Mouse (Mus musculus) neural tube, embryonic 12.5 days (tissue): ENCODE results near the gene Adamts2. TPM values are rescaled to one million over a fixed set of nuclear protein-coding genes. Genes with fewer than 3 reads are reported as not detected.

Experiments used
- ATAC-seq: fragments of 200-750 bp; cut with Nextera tagmentation; 2 replicates; pipeline ENCODE4 v1.8.0; 2017; ENCODE audit warnings: low read depth, mild to moderate bottlenecking, moderate TSS enrichment, moderate library complexity; ENCODE audit not compliant: low FRiP score
- H3K27ac ChIP-seq: fragments of 300-500 bp; sonication (generic); 2 replicates; pipeline ENCODE4 v1.5.1; 2016
- H3K27me3 ChIP-seq: fragments of 300-500 bp; sonication (generic); replicated peaks from 2 replicates; pipeline ENCODE4 v1.6.1; 2016; ENCODE audit warnings: mild to moderate bottlenecking
- H3K36me3 ChIP-seq: fragments of 300-500 bp; sonication (generic); 2 replicates; pipeline ENCODE4 v1.6.1; 2016; ENCODE audit warnings: mild to moderate bottlenecking
- H3K4me1 ChIP-seq: fragments of 300-500 bp; sonication (generic); 2 replicates; pipeline ENCODE4 v1.6.1; 2016
- H3K4me2 ChIP-seq: fragments of 300-500 bp; sonication (generic); replicated peaks from 2 replicates; pipeline ENCODE4 v1.6.1; 2016; ENCODE audit warnings: mild to moderate bottlenecking
- H3K4me3 ChIP-seq: fragments of 300-500 bp; sonication (generic); 2 replicates; pipeline ENCODE4 v1.5.1; 2016
- H3K9ac ChIP-seq: fragments of 300-500 bp; sonication (generic); 2 replicates; pipeline ENCODE4 v1.6.1; 2016; ENCODE audit warnings: mild to moderate bottlenecking
- H3K9me3 ChIP-seq: fragments of 300-500 bp; sonication (generic); 2 replicates; pipeline ENCODE4 v1.6.1; 2016; ENCODE audit warnings: mild to moderate bottlenecking
- WGBS: fragments of 180-500 bp; shearing (Covaris S2); methylation state at CpG from one replicate; pipeline ENCODE4 v1.1.7; 2016; 5-methylcytosine and 5-hydroxymethylcytosine counted together
- polyA plus RNA-seq: library from polyadenylated mRNA; unstranded; fragments of >200 nt; fragmentation: Nextera tagmentation; extraction: Ambion mirVana; gene quantifications from 2 replicates; pipeline ENCODE4 v1.2.1, GENCODE M21; 2016

Gene Adamts2
- polyA plus RNA-seq, 1 experiment from 2014 or later, result 3.3 TPM

DNA sequence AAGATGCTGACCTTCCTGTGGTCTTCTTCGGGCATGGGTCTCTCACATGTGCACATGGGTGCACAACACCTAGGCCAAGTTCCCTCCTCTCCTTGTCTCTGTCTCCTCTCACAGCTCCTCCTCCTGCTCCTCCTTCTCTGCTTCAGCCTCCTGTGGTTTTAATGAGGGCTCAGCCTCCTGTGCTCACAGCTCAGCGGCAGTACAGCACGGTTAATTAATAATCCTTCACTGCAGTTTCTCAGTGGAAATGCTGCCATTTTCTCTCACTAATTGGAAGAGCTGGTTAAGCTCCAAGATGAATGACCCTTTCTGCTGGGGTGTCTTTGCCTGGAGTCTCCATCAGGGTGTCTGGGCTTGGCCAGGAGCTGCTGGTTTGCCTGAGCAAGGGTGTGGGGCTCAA, 27.0 kb downstream of the Adamts2 start:
- 0 out of 2 replicates have a peak, but pooled peaks cover 4% of the 10 kb centered on the region for H3K27me3 ChIP-seq
- H3K4me1 ChIP-seq, result no peaks in the 10 kb centered on the region
- no peak overlapping the region for H3K27ac ChIP-seq
- H3K4me2 ChIP-seq, result no peak overlapping the region
- H3K9ac ChIP-seq, result no peak overlapping the region
- no peaks in the 10 kb centered on the region for H3K36me3 ChIP-seq
- no peak for ATAC-seq
- WGBS, result 37% methylated on average over 3 of the region's 3 CpGs
- H3K4me3 ChIP-seq, result no peak overlapping the region
- H3K9me3 ChIP-seq, result no peaks in the 10 kb centered on the region

- Histone ChIP-seq H3K36me3 (no peaks in the 10 kb centered on the region), H3K4me2 (no peak overlapping the region)
- ATAC-seq, result no peak
Observed at GRCm38 (mm10) chr11:50630462-50630861, 28.6 kb downstream of the Adamts2 start.

GRCm38 (mm10) chr11:50632270-50632669, 30.4 kb downstream of the Adamts2 start:
- 51% methylated on average over 4 of the region's 4 CpGs for WGBS
- Histone ChIP-seq H3K9me3 (no peaks in the 10 kb centered on the region), H3K9ac (no peak overlapping the region), H3K4me2 (no peak overlapping the region), H3K4me1 (no peaks in the 10 kb centered on the region), H3K4me3 (no peak overlapping the region), H3K27me3 (0 out of 2 replicates have a peak, but pooled peaks cover 4% of the 10 kb centered on the region), H3K36me3 (no peaks in the 10 kb centered on the region), H3K27ac (no peak overlapping the region)
- 0 out of 2 replicates have a peak, but pooled peaks have one; percentile 29 for ATAC-seq

More at GRCm38 (mm10) chr11:50630462-50630861, 28.6 kb downstream of the Adamts2 start:
- no peak overlapping the region for H3K27ac ChIP-seq
- 93% methylated on average over 2 of the region's 2 CpGs for WGBS
- H3K4me3 ChIP-seq, result no peak overlapping the region
- H3K27me3 ChIP-seq, result 0 out of 2 replicates have a peak, but pooled peaks cover 4% of the 10 kb centered on the region
- no peak overlapping the region for H3K9ac ChIP-seq
- H3K9me3 ChIP-seq, result no peaks in the 10 kb centered on the region
- H3K4me1 ChIP-seq, result no peaks in the 10 kb centered on the region

DNA sequence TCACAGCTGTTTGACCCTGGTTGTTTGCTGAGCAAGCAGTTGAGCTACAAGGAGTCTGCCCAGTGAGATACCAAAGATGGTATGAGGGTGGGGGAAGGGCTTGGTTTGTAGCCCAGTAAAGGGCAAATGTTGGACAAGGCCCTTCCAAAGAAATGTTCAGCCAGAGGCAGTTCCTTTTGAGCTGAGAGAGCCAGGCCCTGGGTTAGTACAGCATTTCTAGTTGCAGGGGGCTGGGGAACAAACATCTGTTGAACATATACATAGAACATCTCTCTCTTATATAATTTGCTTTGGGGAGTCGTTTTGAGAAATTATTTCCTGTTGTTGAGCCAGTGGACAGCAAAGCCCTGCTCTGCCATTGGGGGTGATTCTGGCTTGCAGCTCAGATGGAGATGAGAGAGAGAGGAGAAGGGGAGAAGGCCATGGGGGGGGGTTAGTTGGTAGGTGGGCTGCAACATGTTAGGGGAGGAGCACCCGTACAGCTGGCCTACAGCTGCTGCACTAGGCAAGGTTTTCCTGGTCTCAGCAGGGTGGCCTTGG, 33.2 kb downstream of the Adamts2 start:
- H3K4me3 ChIP-seq, result no peak overlapping the region
- ATAC-seq, result no peak
- no peaks in the 10 kb centered on the region for H3K4me1 ChIP-seq
- WGBS, result 70% methylated on average over 2 of the region's 2 CpGs
- H3K36me3 ChIP-seq, result no peaks in the 10 kb centered on the region
- H3K27me3 ChIP-seq, result 0 out of 2 replicates have a peak, but pooled peaks cover 4% of the 10 kb centered on the region
- no peak overlapping the region for H3K4me2 ChIP-seq
- H3K9ac ChIP-seq, result no peak overlapping the region
- no peaks in the 10 kb centered on the region for H3K9me3 ChIP-seq
- no peak overlapping the region for H3K27ac ChIP-seq

GRCm38 (mm10) chr11:50637026-50637425, 35.1 kb downstream of the Adamts2 start:
- Histone ChIP-seq H3K9ac (no peak overlapping the region), H3K27me3 (no peaks in the 10 kb centered on the region), H3K4me3 (no peak overlapping the region), H3K36me3 (no peaks in the 10 kb centered on the region), H3K4me2 (no peak overlapping the region), H3K9me3 (no peaks in the 10 kb centered on the region), H3K4me1 (no peaks in the 10 kb centered on the region), H3K27ac (no peak overlapping the region)
- WGBS, result 88% methylated on average over 11 of the region's 11 CpGs
- ATAC-seq, result no peak

DNA sequence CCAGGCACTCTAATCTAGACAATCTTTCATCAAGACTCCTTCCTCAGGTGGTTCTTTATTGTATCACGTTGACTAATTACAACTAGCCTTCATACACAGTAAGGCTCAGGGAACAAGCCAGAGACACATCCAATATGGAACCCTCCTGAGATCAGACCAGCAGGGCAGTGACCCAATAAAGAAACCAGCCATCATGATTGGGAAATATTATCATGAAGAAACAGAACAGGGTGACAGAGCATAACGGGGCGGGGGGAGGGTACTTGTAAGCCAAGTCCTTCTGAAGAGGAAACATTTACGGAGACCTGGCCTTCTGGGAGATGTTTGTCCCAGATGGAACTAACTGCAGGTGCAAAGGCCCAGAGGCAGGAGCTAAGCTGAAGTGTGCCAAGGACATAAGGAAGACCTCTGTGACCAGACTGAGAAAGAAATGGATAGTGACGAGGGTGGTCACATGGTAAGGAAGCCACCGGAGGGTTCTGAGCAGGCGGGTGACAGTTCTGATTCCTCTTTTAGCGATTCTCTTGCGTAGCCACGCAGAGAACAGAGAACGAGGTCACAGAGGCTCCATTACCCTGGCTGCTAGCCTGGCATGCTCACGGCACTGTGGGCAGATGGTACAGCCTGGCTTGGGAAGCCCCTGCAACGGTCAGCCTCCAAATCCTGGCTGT, 36.4 kb downstream of the Adamts2 start:
- no peaks in the 10 kb centered on the region for H3K27me3 ChIP-seq
- no peak overlapping the region for H3K4me3 ChIP-seq
- H3K4me2 ChIP-seq, result no peak overlapping the region
- H3K27ac ChIP-seq, result no peak overlapping the region
- WGBS, result 93% methylated on average over 13 of the region's 13 CpGs
- H3K4me1 ChIP-seq, result no peaks in the 10 kb centered on the region
- H3K9me3 ChIP-seq, result no peaks in the 10 kb centered on the region
- no peak for ATAC-seq
- no peaks in the 10 kb centered on the region for H3K36me3 ChIP-seq
- H3K9ac ChIP-seq, result no peak overlapping the region

DNA sequence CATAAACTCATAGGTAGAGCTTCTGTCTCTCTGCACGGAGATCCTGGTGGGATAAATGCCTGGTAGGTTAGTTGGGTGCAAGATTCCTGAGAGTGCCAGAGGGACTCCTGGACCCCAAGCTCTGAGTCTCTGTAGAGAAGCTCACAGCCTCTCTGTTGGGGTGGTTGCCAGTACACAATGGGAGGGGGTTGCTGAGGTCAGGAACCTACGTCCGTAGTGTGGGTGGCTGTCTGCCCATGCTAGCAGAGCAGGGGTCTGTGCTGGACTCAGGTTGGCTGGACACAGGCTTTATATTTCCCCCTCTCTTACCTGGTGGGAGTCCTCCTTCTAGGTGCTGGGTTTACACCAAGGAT, 37.0 kb downstream of the Adamts2 start:
- H3K4me3 ChIP-seq, result no peak overlapping the region

DNA sequence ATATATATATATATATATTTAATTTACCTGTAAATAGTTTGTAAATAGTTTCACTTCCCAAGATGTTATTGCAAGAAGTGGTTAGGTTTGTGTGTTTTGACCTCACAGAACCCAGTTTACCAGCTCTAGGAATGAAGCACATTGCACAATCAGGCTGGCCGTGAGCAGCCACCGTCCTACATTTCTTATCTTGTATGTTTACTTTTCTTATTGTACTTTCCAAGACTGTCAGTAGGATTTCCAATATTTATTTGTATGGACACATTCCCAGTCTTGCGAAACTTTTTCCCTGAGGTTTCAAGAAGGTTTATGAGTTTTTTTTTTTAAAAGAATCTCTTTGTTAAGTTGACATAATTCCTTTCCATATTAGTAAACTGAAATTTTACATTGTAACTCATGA, 40.7 kb downstream of the Adamts2 start:
- H3K9me3 ChIP-seq, result 0 out of 2 replicates have a peak, but pooled peaks cover under 1% of the 10 kb centered on the region
- H3K9ac ChIP-seq, result no peak overlapping the region
- 96% methylated on average over 3 of the region's 3 CpGs for WGBS
- H3K36me3 ChIP-seq, result no peaks in the 10 kb centered on the region
- H3K4me3 ChIP-seq, result no peak overlapping the region
- no peak overlapping the region for H3K27ac ChIP-seq
- no peaks in the 10 kb centered on the region for H3K4me1 ChIP-seq
- no peak for ATAC-seq
- H3K27me3 ChIP-seq, result no peaks in the 10 kb centered on the region
- no peak overlapping the region for H3K4me2 ChIP-seq

More for the DNA sequence above, 37.0 kb downstream of the Adamts2 start:
- Histone ChIP-seq H3K4me2 (no peak overlapping the region), H3K27ac (no peak overlapping the region), H3K36me3 (no peaks in the 10 kb centered on the region), H3K4me1 (no peaks in the 10 kb centered on the region), H3K9ac (no peak overlapping the region), H3K27me3 (no peaks in the 10 kb centered on the region), H3K9me3 (no peaks in the 10 kb centered on the region)
- ATAC-seq, result no peak
- WGBS, result 91% methylated on average over 3 of the region's 3 CpGs

- no peaks in the 10 kb centered on the region for H3K36me3 ChIP-seq
- H3K27me3 ChIP-seq, result no peaks in the 10 kb centered on the region
- no peak for ATAC-seq
- 81% methylated on average over 4 of the region's 4 CpGs for WGBS
- no peak overlapping the region for H3K27ac ChIP-seq
- H3K4me3 ChIP-seq, result no peak overlapping the region
- H3K4me1 ChIP-seq, result no peaks in the 10 kb centered on the region
- no peak overlapping the region for H3K9ac ChIP-seq
- 0 out of 2 replicates have a peak, but pooled peaks cover 12% of the 10 kb centered on the region for H3K9me3 ChIP-seq
- no peak overlapping the region for H3K4me2 ChIP-seq
Observed at GRCm38 (mm10) chr11:50646148-50646547, 44.3 kb downstream of the Adamts2 start.

GRCm38 (mm10) chr11:50648143-50648807, 46.4 kb downstream of the Adamts2 start:
- Histone ChIP-seq H3K9ac (no peak overlapping the region), H3K4me1 (no peaks in the 10 kb centered on the region), H3K36me3 (no peaks in the 10 kb centered on the region), H3K27me3 (no peaks in the 10 kb centered on the region), H3K4me2 (no peak overlapping the region), H3K4me3 (no peak overlapping the region), H3K9me3 (0 out of 2 replicates have a peak, but pooled peaks cover 12% of the 10 kb centered on the region), H3K27ac (no peak overlapping the region)
- whole genome bisulfite sequencing, result 82% methylated on average over 4 of the region's 4 CpGs
- no peak for ATAC-seq

GRCm38 (mm10) chr11:50650037-50650436, 48.2 kb downstream of the Adamts2 start:
- Histone ChIP-seq H3K27me3 (no peaks in the 10 kb centered on the region), H3K9me3 (0 out of 2 replicates have a peak, but pooled peaks cover 12% of the 10 kb centered on the region), H3K27ac (no peak overlapping the region), H3K4me2 (no peak overlapping the region), H3K36me3 (no peaks in the 10 kb centered on the region), H3K4me3 (no peak overlapping the region), H3K9ac (no peak overlapping the region), H3K4me1 (no peaks in the 10 kb centered on the region)
- WGBS, result 87% methylated on average over 2 of the region's 2 CpGs
- ATAC-seq, result no peak

DNA sequence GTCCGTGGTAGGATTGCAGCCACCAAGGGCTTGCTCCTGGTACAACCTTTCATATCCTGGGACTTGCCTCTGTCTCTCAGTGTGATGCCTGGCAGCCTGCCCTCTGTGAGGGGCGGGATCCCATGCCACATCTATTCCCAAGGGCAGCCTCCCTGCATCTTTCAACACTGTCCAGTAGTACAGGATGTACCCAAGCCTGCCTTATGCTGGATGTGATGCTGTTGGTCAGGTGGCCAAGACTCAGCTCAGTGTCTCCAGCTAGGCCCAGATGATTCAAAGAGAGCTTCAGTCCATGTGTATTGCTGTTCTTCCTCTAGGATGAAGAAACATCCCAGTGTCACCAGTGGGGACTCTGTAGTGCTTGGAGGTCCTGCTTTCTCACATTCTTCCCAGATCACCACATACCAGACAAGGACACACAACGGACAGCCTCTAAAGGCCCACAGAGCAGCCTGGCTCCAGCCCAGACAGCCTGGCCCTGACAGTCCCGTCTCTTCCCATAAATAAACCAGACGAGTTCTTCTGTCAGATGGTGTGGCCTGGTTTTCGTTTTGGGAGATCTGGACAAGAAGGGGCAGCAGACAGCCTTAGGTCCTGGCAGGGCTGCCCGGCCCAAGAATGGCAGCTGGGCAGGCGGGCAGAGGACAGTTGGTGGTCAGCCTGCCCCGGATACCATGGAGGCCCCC, 52.0 kb downstream of the Adamts2 start:
- no peaks in the 10 kb centered on the region for H3K36me3 ChIP-seq
- no peak overlapping the region for H3K9ac ChIP-seq
- peaks cover 9% of the 10 kb centered on the region; the same call in 1 of the 2 replicates for H3K4me1 ChIP-seq
- H3K9me3 ChIP-seq, result no peaks in the 10 kb centered on the region
- H3K4me2 ChIP-seq, result no peak overlapping the region
- H3K27ac ChIP-seq, result no peak overlapping the region
- H3K27me3 ChIP-seq, result no peaks in the 10 kb centered on the region
- WGBS, result 80% methylated on average over 9 of the region's 9 CpGs
- no peak overlapping the region for H3K4me3 ChIP-seq
- ATAC-seq, result no peak
